Mouse (Mus musculus) cortical plate, adult 2 months (tissue): ENCODE measurements around the gene Mpdz.

ENCODE experiments used
- CTCF ChIP-seq: fragments of 200-500 bp; IDR thresholded peaks from 2 replicates; pipeline ENCODE4 v1.5.1; 2011; ENCODE audit warnings: mild to moderate bottlenecking, control low read depth, low read length; ENCODE audit not compliant: insufficient read depth; ENCODE audit errors: extremely low read depth
- POLR2A ChIP-seq: fragments of 200-500 bp; IDR thresholded peaks from 2 replicates; pipeline ENCODE4 v1.6.1; 2011; ENCODE audit warnings: mild to moderate bottlenecking, low read length, control low read depth; ENCODE audit not compliant: insufficient read depth; ENCODE audit errors: extremely low read depth

DNA sequence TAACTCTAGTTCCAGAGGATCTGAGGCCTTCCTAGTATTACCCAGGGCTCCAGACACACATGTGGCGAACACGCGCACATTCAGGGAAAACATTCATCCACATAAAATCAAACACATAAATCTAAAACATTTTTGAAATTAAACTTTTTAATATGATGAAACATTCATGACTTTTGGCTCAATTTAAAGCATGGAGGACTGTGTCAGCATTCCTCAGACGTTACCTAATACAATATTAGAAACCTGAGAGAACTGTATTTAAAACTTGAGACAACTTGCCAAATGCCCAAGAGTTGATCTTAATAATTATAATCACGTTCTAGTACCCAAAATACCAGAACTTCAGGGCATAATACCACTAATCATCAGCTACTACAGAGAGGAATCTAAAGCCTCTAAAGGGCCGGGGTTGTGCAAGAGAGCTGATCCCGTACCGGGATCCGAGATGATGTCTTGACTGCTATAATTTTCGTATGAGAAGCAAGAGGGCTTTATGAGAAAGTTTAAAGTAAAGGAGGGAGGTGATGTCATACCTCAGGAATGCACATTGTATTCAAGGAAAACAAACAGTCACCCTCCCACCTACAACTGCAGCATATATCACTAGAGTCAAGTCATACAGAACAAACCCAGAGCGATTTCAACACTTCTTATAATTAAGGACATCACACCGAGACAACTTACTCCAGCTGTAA lies 133.0 kb downstream of the Mpdz start:
- TF ChIP-seq POLR2A (no peak), CTCF (no peak)
